Mouse (Mus musculus): ENCODE results near the gene Klrg1. TPM values are rescaled to one million over a fixed set of nuclear protein-coding genes. Genes with fewer than 3 reads are reported as not detected.

Klrg1 gene
- total and polyA plus RNA-seq, 3 experiments = 2.0 to 6.0 (median 2.8) TPM

DNA sequence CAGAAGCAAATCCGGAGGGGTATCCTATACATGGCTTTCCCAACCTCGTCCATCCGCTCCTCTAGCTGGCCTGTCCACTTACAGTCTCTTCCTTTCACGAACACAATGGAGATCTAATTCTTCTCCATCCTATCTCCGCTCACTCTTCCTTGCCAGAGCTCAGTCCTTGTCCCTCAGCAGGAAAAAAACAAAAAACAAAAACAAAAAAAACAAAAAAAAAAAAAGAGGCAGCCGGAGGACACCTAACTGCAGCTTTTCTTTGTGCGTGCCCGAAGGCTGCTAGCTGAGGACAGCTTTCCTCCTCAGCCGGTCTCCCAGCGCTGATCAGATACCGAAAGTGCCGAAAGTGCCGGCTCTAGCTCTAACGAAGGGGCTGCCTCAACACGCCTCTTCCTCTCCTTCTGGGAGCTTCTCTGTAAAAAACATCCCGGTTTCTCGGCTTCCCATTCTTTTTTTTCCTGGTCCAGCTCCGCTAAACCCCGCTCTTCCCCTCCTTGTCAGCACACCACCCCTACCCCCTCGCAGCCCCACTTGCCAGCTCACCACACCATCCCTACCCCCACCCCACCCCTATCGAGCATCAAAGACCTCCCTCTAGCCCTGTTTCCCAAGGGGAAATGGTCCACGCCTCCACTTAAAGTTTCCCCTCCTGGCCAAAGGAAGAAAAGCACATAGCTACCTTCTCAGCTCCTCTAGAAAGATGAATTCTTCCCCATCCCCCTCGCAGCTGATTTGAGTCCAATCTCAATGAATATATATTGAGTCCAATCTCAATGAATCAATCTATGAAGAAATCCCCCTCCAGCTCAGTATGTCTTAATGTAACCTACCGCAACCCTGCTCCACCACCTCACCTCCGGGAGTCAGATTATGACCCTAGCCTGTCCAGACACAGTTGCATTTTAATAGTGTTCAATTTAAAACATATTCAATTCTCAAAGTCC, 14.9 kb upstream of the Klrg1 start:
- DNase-seq (ENCODE audit: extremely low read depth) = peak; percentile 72
- H3K4me1 ChIP-seq (ENCODE audit: control insufficient read depth in 1 of 2, insufficient read depth in 2 of 2) = peaks cover 18 to 36% of the 10 kb centered on the region in 2 experiments
- H3K36me3 ChIP-seq (replicated peaks in 1 of 2; ENCODE audit: control insufficient read depth in 1 of 2, insufficient read depth in 1 of 2, low read length in 1 of 2) = no peaks in the 10 kb centered on the region
- peak overlapping the region; percentile 54 to 78 (median 65) for H3K4me3 ChIP-seq (replicated peaks in 1 of 3; ENCODE audit: low read depth in 2 of 3, low read length in 2 of 3, poor library complexity in 1 of 3)
- in situ Hi-C loops (cut with MboI; ENCODE audit: low pct_ligation_motif_present, low pct_unique_long_range_greater_than_20kb, low sequenced_read_pairs) (no loop called here), dilution Hi-C loops (cut with MboI; ENCODE audit: extremely low pct_ligation_motif_present, extremely low pct_unique_long_range_greater_than_20kb, low sequenced_read_pairs) (no loop called here)
- H3K79me2 ChIP-seq (replicated peaks; ENCODE audit: control insufficient read depth, extremely low read depth, insufficient read depth, poor library complexity, severe bottlenecking) = peaks cover 5% of the 10 kb centered on the region; the same call in 1 of the 2 replicates
- no peak for TF ChIP-seq TCF12 (IDR thresholded peaks at IDR 0.05; ENCODE audit: low read depth, low read length)
- TF ChIP-seq NRF1 (IDR thresholded peaks at IDR 0.05; ENCODE audit: low read depth, low read length) = no peak
- 0 out of 2 replicates have a peak, but pooled peaks have one; percentile 16 for TF ChIP-seq UBTF (IDR thresholded peaks at IDR 0.05; ENCODE audit: low read depth, low read length)
- TF ChIP-seq POLR2A (IDR thresholded peaks at IDR 0.05; ENCODE audit: low read depth, low read length) = peak; percentile 43
- peak; percentile 9; the same call in 1 of the 2 replicates for TF ChIP-seq IRF4 (IDR thresholded peaks at IDR 0.05; ENCODE audit: low read depth, low read length)
- TF ChIP-seq MXI1 (IDR thresholded peaks at IDR 0.05; ENCODE audit: low read depth, low read length) = 0 out of 2 replicates have a peak, but pooled peaks have one; percentile 25
- peak; percentile 25; the same call in 1 of the 2 replicates for TF ChIP-seq SIN3A (IDR thresholded peaks at IDR 0.05; ENCODE audit: low read length)
- no peak for TF ChIP-seq MAZ (IDR thresholded peaks at IDR 0.05; ENCODE audit: low read depth, low read length)
- TF ChIP-seq MAX (IDR thresholded peaks at IDR 0.05; ENCODE audit: low read length) = peak; percentile 5; the same call in 1 of the 2 replicates
- no peaks in the 10 kb centered on the region for H3K27me3 ChIP-seq (replicated peaks)
- peak overlapping the region; percentile 94 for H3K4me2 ChIP-seq (ENCODE audit: insufficient read depth, low read depth, poor library complexity, severe bottlenecking)
- H3K27ac ChIP-seq (ENCODE audit: insufficient read depth, low read depth) = no peak overlapping the region; the same call in 1 of the 2 replicates
- H3K9ac ChIP-seq (ENCODE audit: insufficient read depth, low read depth) = peak overlapping the region; percentile 68
- H3K9me3 ChIP-seq (replicated peaks; ENCODE audit: low read length) = no peaks in the 10 kb centered on the region

GRCm38 (mm10) chr6:122296918-122297278, 14.2 kb upstream of the Klrg1 start:
- Histone ChIP-seq H3K36me3 (replicated peaks in 1 of 2; ENCODE audit: control insufficient read depth in 1 of 2, insufficient read depth in 1 of 2, low read length in 1 of 2) (no peaks in the 10 kb centered on the region), H3K27me3 (replicated peaks) (no peaks in the 10 kb centered on the region), H3K79me2 (replicated peaks; ENCODE audit: control insufficient read depth, extremely low read depth, insufficient read depth, poor library complexity, severe bottlenecking) (peaks cover 5% of the 10 kb centered on the region; the same call in 1 of the 2 replicates), H3K9me3 (replicated peaks; ENCODE audit: low read length) (no peaks in the 10 kb centered on the region), H3K4me2 (ENCODE audit: insufficient read depth, low read depth, poor library complexity, severe bottlenecking) (peak overlapping the region; percentile 94), H3K4me3 (replicated peaks in 1 of 3; ENCODE audit: low read depth in 2 of 3, low read length in 2 of 3, poor library complexity in 1 of 3) (peak overlapping the region; percentile 54 to 78 (median 65)), H3K4me1 (ENCODE audit: control insufficient read depth in 1 of 2, insufficient read depth in 2 of 2) (peaks cover 18 to 37% of the 10 kb centered on the region in 2 experiments), H3K27ac (ENCODE audit: insufficient read depth, low read depth) (no peak overlapping the region; the same call in 1 of the 2 replicates), H3K9ac (ENCODE audit: insufficient read depth, low read depth) (peak overlapping the region; percentile 68)
- dilution Hi-C loops (cut with MboI; ENCODE audit: extremely low pct_ligation_motif_present, extremely low pct_unique_long_range_greater_than_20kb, low sequenced_read_pairs) = no loop called here
- 0 out of 2 replicates have a peak, but pooled peaks have one; percentile 38 for TF ChIP-seq ZMIZ1 (IDR thresholded peaks at IDR 0.05; ENCODE audit: low read depth, low read length)
- TF ChIP-seq POLR2A (IDR thresholded peaks at IDR 0.05; ENCODE audit: low read depth, low read length) = no peak
- TF ChIP-seq EP300 (IDR thresholded peaks at IDR 0.05; ENCODE audit: low read length) = no peak
- peak; percentile 64; the same call in 1 of the 2 replicates for TF ChIP-seq CHD1 (IDR thresholded peaks at IDR 0.05; ENCODE audit: low read depth, low read length)
- TF ChIP-seq JUN (IDR thresholded peaks at IDR 0.05; ENCODE audit: insufficient read depth, low read depth, low read length) = no peak
- TF ChIP-seq MEF2A (IDR thresholded peaks at IDR 0.05; ENCODE audit: borderline replicate concordance, low read depth, low read length) = no peak
- TF ChIP-seq NRF1 (IDR thresholded peaks at IDR 0.05; ENCODE audit: low read depth, low read length) = no peak
- no peak for TF ChIP-seq CHD2 (IDR thresholded peaks at IDR 0.05; ENCODE audit: low read length)
- 0 out of 2 replicates have a peak, but pooled peaks have one; percentile 13 for TF ChIP-seq SIN3A (IDR thresholded peaks at IDR 0.05; ENCODE audit: low read length)
- TF ChIP-seq JUND (conservative IDR thresholded peaks at IDR 0.05; ENCODE audit: low read depth, low read length) = 0 out of 2 replicates have a peak, but pooled peaks have one; percentile 12
- TF ChIP-seq HCFC1 (IDR thresholded peaks at IDR 0.05; ENCODE audit: low read depth, low read length) = no peak
- TF ChIP-seq TBP (conservative IDR thresholded peaks at IDR 0.05; ENCODE audit: low read depth, low read length) = no peak
- no peak for TF ChIP-seq USF1 (IDR thresholded peaks at IDR 0.05; ENCODE audit: low read depth, low read length)
- TF ChIP-seq NELFE (IDR thresholded peaks at IDR 0.05; ENCODE audit: low read depth, low read length) = no peak
- no peak for TF ChIP-seq MAZ (IDR thresholded peaks at IDR 0.05; ENCODE audit: low read depth, low read length)
- no peak for TF ChIP-seq UBTF (IDR thresholded peaks at IDR 0.05; ENCODE audit: low read depth, low read length)
- no peak for TF ChIP-seq ETS1 (conservative IDR thresholded peaks at IDR 0.05; ENCODE audit: low read depth, low read length)
- no peak for TF ChIP-seq IRF4 (IDR thresholded peaks at IDR 0.05; ENCODE audit: low read depth, low read length)
- TF ChIP-seq BHLHE40 (IDR thresholded peaks at IDR 0.05; ENCODE audit: low read depth, low read length) = no peak
- TF ChIP-seq ZNF384 (IDR thresholded peaks at IDR 0.05; ENCODE audit: low read depth, low read length) = no peak
- no peak for DNase-seq (ENCODE audit: extremely low read depth)
- in situ Hi-C loops (cut with MboI; ENCODE audit: low pct_ligation_motif_present, low pct_unique_long_range_greater_than_20kb, low sequenced_read_pairs) = no loop called here

Data from CH12.LX (cell line).